Mouse (Mus musculus): ENCODE measurements at regions not wholly inside any gene's neighbourhood (a gene's known extent, or its start where the extent isn't known, plus 50 kb on each side); places are given as distances from the start of the nearest gene placed in this dataset.

- Histone ChIP-seq H3K4me1 (ENCODE audit: control insufficient read depth in 1 of 2, insufficient read depth in 2 of 2) (peaks cover 6 to 18% of the 10 kb centered on the region in 2 experiments), H3K4me2 (ENCODE audit: insufficient read depth, low read depth, poor library complexity, severe bottlenecking) (no peak overlapping the region), H3K4me3 (replicated peaks in 1 of 3; ENCODE audit: low read depth in 2 of 3, low read length in 2 of 3, poor library complexity in 1 of 3) (no peak overlapping the region), H3K9ac (ENCODE audit: insufficient read depth, low read depth) (no peak overlapping the region), H3K27ac (ENCODE audit: insufficient read depth, low read depth) (no peak overlapping the region), H3K36me3 (replicated peaks in 1 of 2; ENCODE audit: control insufficient read depth in 1 of 2, insufficient read depth in 1 of 2, low read length in 1 of 2) (no peaks in the 10 kb centered on the region), H3K9me3 (replicated peaks; ENCODE audit: low read length) (no peaks in the 10 kb centered on the region), H3K79me2 (replicated peaks; ENCODE audit: control insufficient read depth, extremely low read depth, insufficient read depth, poor library complexity, severe bottlenecking) (no peaks in the 10 kb centered on the region), H3K27me3 (replicated peaks) (no peaks in the 10 kb centered on the region)
- no peak for DNase-seq (ENCODE audit: extremely low read depth)
- dilution Hi-C loops (cut with MboI; ENCODE audit: extremely low pct_ligation_motif_present, extremely low pct_unique_long_range_greater_than_20kb, low sequenced_read_pairs) (no loop called here), in situ Hi-C loops (cut with MboI; ENCODE audit: low pct_ligation_motif_present, low pct_unique_long_range_greater_than_20kb, low sequenced_read_pairs) (no loop called here)
- TF ChIP-seq MYC (IDR thresholded peaks at IDR 0.05; ENCODE audit: low read depth, low read length) = no peak
- TF ChIP-seq PAX5 (IDR thresholded peaks at IDR 0.05; ENCODE audit: low read length) = no peak
- TF ChIP-seq CHD1 (IDR thresholded peaks at IDR 0.05; ENCODE audit: low read depth, low read length) = no peak
- TF ChIP-seq ZNF384 (IDR thresholded peaks at IDR 0.05; ENCODE audit: low read depth, low read length) = no peak
- no peak for TF ChIP-seq POLR2A (IDR thresholded peaks at IDR 0.05; ENCODE audit: low read depth, low read length)
- TF ChIP-seq JUN (IDR thresholded peaks at IDR 0.05; ENCODE audit: insufficient read depth, low read depth, low read length) = no peak
- TF ChIP-seq E2F4 (IDR thresholded peaks at IDR 0.05; ENCODE audit: insufficient replicate concordance, low read depth, low read length) = no peak
- TF ChIP-seq MAFK (IDR thresholded peaks at IDR 0.05; ENCODE audit: insufficient replicate concordance, low read length) = no peak
- TF ChIP-seq SMC3 (IDR thresholded peaks at IDR 0.05; ENCODE audit: low read depth, low read length) = no peak
- no peak for TF ChIP-seq JUND (conservative IDR thresholded peaks at IDR 0.05; ENCODE audit: low read depth, low read length)
- TF ChIP-seq MEF2A (IDR thresholded peaks at IDR 0.05; ENCODE audit: borderline replicate concordance, low read depth, low read length) = no peak
- TF ChIP-seq UBTF (IDR thresholded peaks at IDR 0.05; ENCODE audit: low read depth, low read length) = no peak
- no peak for TF ChIP-seq NELFE (IDR thresholded peaks at IDR 0.05; ENCODE audit: low read depth, low read length)
Measured at GRCm38 (mm10) chr8:46898697-46899445, 87.8 kb upstream of the Enpp6 start.

GRCm38 (mm10) chr8:46900826-46901225 is 85.9 kb upstream of the Enpp6 start:
- in situ Hi-C loops (cut with MboI; ENCODE audit: low pct_ligation_motif_present, low pct_unique_long_range_greater_than_20kb, low sequenced_read_pairs) (no loop called here), dilution Hi-C loops (cut with MboI; ENCODE audit: extremely low pct_ligation_motif_present, extremely low pct_unique_long_range_greater_than_20kb, low sequenced_read_pairs) (no loop called here)
- peaks cover 6 to 28% of the 10 kb centered on the region in 2 experiments for H3K4me1 ChIP-seq (ENCODE audit: control insufficient read depth in 1 of 2, insufficient read depth in 2 of 2)
- H3K27me3 ChIP-seq (replicated peaks) = no peaks in the 10 kb centered on the region
- no peak overlapping the region for H3K27ac ChIP-seq (ENCODE audit: insufficient read depth, low read depth)
- no peaks in the 10 kb centered on the region for H3K9me3 ChIP-seq (replicated peaks; ENCODE audit: low read length)
- H3K4me2 ChIP-seq (ENCODE audit: insufficient read depth, low read depth, poor library complexity, severe bottlenecking) = no peak overlapping the region
- no peak for TF ChIP-seq MYC (IDR thresholded peaks at IDR 0.05; ENCODE audit: low read depth, low read length)
- TF ChIP-seq MEF2A (IDR thresholded peaks at IDR 0.05; ENCODE audit: borderline replicate concordance, low read depth, low read length) = no peak
- TF ChIP-seq NELFE (IDR thresholded peaks at IDR 0.05; ENCODE audit: low read depth, low read length) = no peak
- TF ChIP-seq POLR2AphosphoS2 (IDR thresholded peaks at IDR 0.05; ENCODE audit: low read depth, low read length) = no peak
- no peak for TF ChIP-seq MXI1 (IDR thresholded peaks at IDR 0.05; ENCODE audit: low read depth, low read length)
- no peak for TF ChIP-seq RAD21 (IDR thresholded peaks at IDR 0.05; ENCODE audit: low read depth, low read length)
- TF ChIP-seq BHLHE40 (IDR thresholded peaks at IDR 0.05; ENCODE audit: low read depth, low read length) = no peak
- TF ChIP-seq SMC3 (IDR thresholded peaks at IDR 0.05; ENCODE audit: low read depth, low read length) = no peak
- H3K79me2 ChIP-seq (replicated peaks; ENCODE audit: control insufficient read depth, extremely low read depth, insufficient read depth, poor library complexity, severe bottlenecking) = no peaks in the 10 kb centered on the region
- no peak overlapping the region for H3K4me3 ChIP-seq (replicated peaks in 1 of 3; ENCODE audit: low read depth in 2 of 3, low read length in 2 of 3, poor library complexity in 1 of 3)
- H3K9ac ChIP-seq (ENCODE audit: insufficient read depth, low read depth) = no peak overlapping the region
- H3K36me3 ChIP-seq (replicated peaks in 1 of 2; ENCODE audit: control insufficient read depth in 1 of 2, insufficient read depth in 1 of 2, low read length in 1 of 2) = no peaks in the 10 kb centered on the region
- DNase-seq (ENCODE audit: extremely low read depth) = no peak

Data from CH12.LX (cell line).